Mouse (Mus musculus) liver, postnatal 0 days (tissue): Measurements from ENCODE around the gene Rnf17.

Source experiments
- CTCF ChIP-seq: sonication (generic); IDR thresholded peaks from 2 replicates; pipeline ENCODE4 v1.5.1; 2016; ENCODE audit warnings: antibody characterized with exemption, low read depth
- EP300 ChIP-seq: IDR thresholded peaks from 2 replicates; pipeline ENCODE4 v1.6.1; 2016; ENCODE audit warnings: antibody characterized with exemption, low read depth, mild to moderate bottlenecking

- TF ChIP-seq CTCF (no peak), EP300 (no peak)
Measured at GRCm38 (mm10) chr14:56358422-56358821, 44.0 kb upstream of the Rnf17 start.
